Comparison of ENCODE assay signal across 10 mouse cellular contexts in genomic region chr3:53284471-53285177, GRCm38 (mm10).
DNase-seq lines count a peak whose midpoint lies in the region; ATAC-seq and TF ChIP-seq lines count a peak whose summit lies in the region.
"Had no signal": no experiment of that assay in that cellular context is flagged by ENCODE, and none has a peak within 500 bp of the region (broad histone marks: within the 10 kb centered on the region; RNA-seq: fewer than 3 reads in every experiment).

No protein-coding gene starts in this region.

- TF ChIP-seq EP300 in heart, postnatal 0 days (IDR thresholded peaks at IDR 0.05; ENCODE audit: low read depth) = no peak

- DNase-seq in spleen, adult 2 months (ENCODE audit: low read depth in 1 of 2, low spot score in 2 of 2) = peak; percentile 4 to 10
- no peak for DNase-seq in spleen, postnatal 14 days (ENCODE audit: low spot score in 2 of 2)
- peak; percentile 17 for DNase-seq in heart, postnatal 0 days (ENCODE audit: low spot score)
- peak; percentile 68 for DNase-seq in kidney, postnatal 14 days
- no peak for DNase-seq in midbrain, embryonic 10.5 days (ENCODE audit: low spot score)
- no peak for DNase-seq in liver, embryonic 11.5 days (ENCODE audit: low spot score)
- DNase-seq: cerebellum, adult 8-10 months; gastrocnemius, postnatal 25 days had no signal

- no peak for TF ChIP-seq CTCF in spleen, adult 2 months (IDR thresholded peaks at IDR 0.05; ENCODE audit: extremely low read depth, insufficient read depth, insufficient read length, insufficient replicate concordance)
- no peak for TF ChIP-seq CTCF in heart, postnatal 0 days (IDR thresholded peaks at IDR 0.05; ENCODE audit: low read depth)

- no peak for TF ChIP-seq POLR2A in spleen, adult 2 months (IDR thresholded peaks at IDR 0.05; ENCODE audit: low read depth, low read length)

- no peak overlapping the region for H3K4me3 ChIP-seq in spleen, adult 2 months (ENCODE audit: extremely low read depth, insufficient read depth, insufficient read length)
- no peak overlapping the region for H3K4me3 ChIP-seq in heart, postnatal 0 days (ENCODE audit: low read depth, low read length)
- H3K4me3 ChIP-seq in stomach, embryonic 15.5 days (replicated peaks) = no peak overlapping the region
- H3K4me3 ChIP-seq in hindbrain, embryonic 12.5 days = no peak overlapping the region
- no peak overlapping the region for H3K4me3 ChIP-seq in midbrain, embryonic 10.5 days
- H3K4me3 ChIP-seq in liver, embryonic 11.5 days (ENCODE audit: low read depth, low read length) = no peak overlapping the region

- H3K27ac ChIP-seq in spleen, adult 2 months (ENCODE audit: insufficient read depth, low read length) = 0 out of 2 replicates have a peak overlapping the region, but pooled peaks have one; percentile 16
- H3K27ac ChIP-seq in heart, postnatal 0 days (ENCODE audit: low read depth) = no peak overlapping the region
- H3K27ac ChIP-seq in stomach, embryonic 15.5 days = no peak overlapping the region
- H3K27ac ChIP-seq in hindbrain, embryonic 12.5 days = no peak overlapping the region
- H3K27ac ChIP-seq in midbrain, embryonic 10.5 days (replicated peaks) = no peak overlapping the region
- H3K27ac ChIP-seq in liver, embryonic 11.5 days (ENCODE audit: low read depth, low read length) = no peak overlapping the region

- no peak overlapping the region for H3K9ac ChIP-seq in heart, postnatal 0 days (replicated peaks; ENCODE audit: low read depth, low read length)
- H3K9ac ChIP-seq in stomach, embryonic 15.5 days = no peak overlapping the region
- no peak overlapping the region for H3K9ac ChIP-seq in hindbrain, embryonic 12.5 days
- H3K9ac ChIP-seq in liver, embryonic 11.5 days (ENCODE audit: low read depth, low read length) = no peak overlapping the region

- 22% methylated on average over 13 of the region's 13 CpGs for WGBS in spleen, adult 2 months
- WGBS in heart, postnatal 0 days = 57% methylated on average over 13 of the region's 13 CpGs
- 65% methylated on average over 13 of the region's 13 CpGs for WGBS in stomach, embryonic 15.5 days
- WGBS in hindbrain, embryonic 12.5 days = 79% methylated on average over 13 of the region's 13 CpGs
- WGBS in midbrain, embryonic 10.5 days = 89% methylated on average over 13 of the region's 13 CpGs
- 65% methylated on average over 13 of the region's 13 CpGs for WGBS in liver, embryonic 11.5 days

- no peaks in the 10 kb centered on the region for H3K9me3 ChIP-seq in heart, postnatal 0 days (replicated peaks; ENCODE audit: control insufficient read depth, low read length)
- H3K9me3 ChIP-seq in stomach, embryonic 15.5 days = no peaks in the 10 kb centered on the region
- H3K9me3 ChIP-seq in hindbrain, embryonic 12.5 days (replicated peaks) = peaks cover 5% of the 10 kb centered on the region; the same call in 1 of the 2 replicates
- H3K9me3 ChIP-seq in midbrain, embryonic 10.5 days (replicated peaks) = no peaks in the 10 kb centered on the region
- H3K9me3 ChIP-seq in liver, embryonic 11.5 days (ENCODE audit: control insufficient read depth, low read length) = no peaks in the 10 kb centered on the region

- H3K4me1 ChIP-seq in spleen, adult 2 months (ENCODE audit: control insufficient read depth, insufficient read depth, insufficient read length) = peaks cover 4% of the 10 kb centered on the region; the same call in 1 of the 2 replicates
- H3K4me1 ChIP-seq in heart, postnatal 0 days (ENCODE audit: control insufficient read depth, insufficient read depth) = no peaks in the 10 kb centered on the region
- H3K4me1 ChIP-seq in stomach, embryonic 15.5 days = no peaks in the 10 kb centered on the region
- no peaks in the 10 kb centered on the region for H3K4me1 ChIP-seq in hindbrain, embryonic 12.5 days
- no peaks in the 10 kb centered on the region for H3K4me1 ChIP-seq in midbrain, embryonic 10.5 days
- no peaks in the 10 kb centered on the region for H3K4me1 ChIP-seq in liver, embryonic 11.5 days (replicated peaks; ENCODE audit: control insufficient read depth, insufficient read depth, low read length)

- 0 out of 2 replicates have a peak, but pooled peaks have one; percentile 39 for ATAC-seq in heart, postnatal 0 days (ENCODE audit: insufficient read depth, low read depth)
- ATAC-seq in stomach, embryonic 15.5 days (ENCODE audit: insufficient read depth, low FRiP score, low read depth) = peak; percentile 43; the same call in 1 of the 2 replicates
- no peak for ATAC-seq in hindbrain, embryonic 12.5 days (ENCODE audit: low FRiP score)
- ATAC-seq in liver, embryonic 11.5 days (replicated peaks; ENCODE audit: low FRiP score) = no peak

- H3K4me2 ChIP-seq in heart, postnatal 0 days (ENCODE audit: low read depth, low read length) = no peak overlapping the region
- no peak overlapping the region for H3K4me2 ChIP-seq in stomach, embryonic 15.5 days
- no peak overlapping the region for H3K4me2 ChIP-seq in hindbrain, embryonic 12.5 days (replicated peaks)
- no peak overlapping the region for H3K4me2 ChIP-seq in liver, embryonic 11.5 days

- H3K27me3 ChIP-seq in spleen, adult 2 months (ENCODE audit: control insufficient read depth, insufficient read depth, low read length) = no peaks in the 10 kb centered on the region
- H3K27me3 ChIP-seq in heart, postnatal 0 days (ENCODE audit: control insufficient read depth, insufficient read depth, low read length) = no peaks in the 10 kb centered on the region
- H3K27me3 ChIP-seq in stomach, embryonic 15.5 days (replicated peaks) = no peaks in the 10 kb centered on the region
- no peaks in the 10 kb centered on the region for H3K27me3 ChIP-seq in hindbrain, embryonic 12.5 days
- no peaks in the 10 kb centered on the region for H3K27me3 ChIP-seq in midbrain, embryonic 10.5 days (ENCODE audit: low read depth, poor library complexity, severe bottlenecking)
- no peaks in the 10 kb centered on the region for H3K27me3 ChIP-seq in liver, embryonic 11.5 days (replicated peaks; ENCODE audit: control insufficient read depth, insufficient read depth, low read length)

- no peaks in the 10 kb centered on the region for H3K36me3 ChIP-seq in spleen, adult 2 months (ENCODE audit: control insufficient read depth, insufficient read depth, low read length)
- H3K36me3 ChIP-seq in heart, postnatal 0 days (replicated peaks; ENCODE audit: control insufficient read depth, insufficient read depth, low read length) = no peaks in the 10 kb centered on the region
- H3K36me3 ChIP-seq in stomach, embryonic 15.5 days = no peaks in the 10 kb centered on the region
- no peaks in the 10 kb centered on the region for H3K36me3 ChIP-seq in hindbrain, embryonic 12.5 days
- no peaks in the 10 kb centered on the region for H3K36me3 ChIP-seq in midbrain, embryonic 10.5 days
- H3K36me3 ChIP-seq in liver, embryonic 11.5 days (ENCODE audit: control insufficient read depth, insufficient read depth, low read length) = no peaks in the 10 kb centered on the region

Comparison
In these comparisons a context has a peak if more than half of its experiments do, and no peak if none do; other contexts are left out.
1. DNase-seq: peak in spleen, adult 2 months (2 of 2), heart, postnatal 0 days (single experiment) and kidney, postnatal 14 days (single experiment); none in spleen, postnatal 14 days (0 of 2), midbrain, embryonic 10.5 days (single experiment) and liver, embryonic 11.5 days (single experiment).
2. ATAC-seq: peak in heart, postnatal 0 days (single experiment) and stomach, embryonic 15.5 days (single experiment); none in hindbrain, embryonic 12.5 days (single experiment) and liver, embryonic 11.5 days (single experiment).